21 mouse cellular contexts compared by ENCODE assay signal in the genomic region with DNA sequence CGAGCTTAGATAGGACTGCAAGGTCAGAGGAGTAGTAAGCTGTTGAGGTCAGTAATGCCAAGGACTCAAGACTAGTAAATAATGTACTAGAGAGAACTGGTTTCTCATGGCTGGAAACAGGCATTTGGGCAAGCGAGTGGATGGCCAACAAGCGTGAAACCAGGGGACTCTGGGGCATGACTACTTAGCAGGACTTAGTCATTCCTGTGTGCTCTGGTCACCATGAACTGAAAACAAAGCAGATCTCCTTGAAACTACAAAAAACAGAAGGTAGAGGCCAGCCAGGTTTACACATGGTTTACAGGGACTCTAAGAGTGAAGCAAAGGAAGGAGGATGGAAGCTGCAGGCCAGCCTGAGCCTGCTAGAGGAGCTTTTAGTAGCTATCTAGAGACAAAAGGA.
DNase-seq lines count a peak whose midpoint lies in the region; ATAC-seq and TF ChIP-seq lines count a peak whose summit lies in the region.
"Had no signal": no experiment of that assay in that cellular context is flagged by ENCODE, and none has a peak within 500 bp of the region (broad histone marks: within the 10 kb centered on the region; RNA-seq: fewer than 3 reads in every experiment).

No protein-coding gene starts in this region.

- WGBS in kidney, adult 2 months = 59% methylated on average over 3 of the region's 3 CpGs
- 68% methylated on average over 3 of the region's 3 CpGs for WGBS in kidney, embryonic 15.5 days

- no peaks in the 10 kb centered on the region for H3K9me3 ChIP-seq in kidney, embryonic 15.5 days (replicated peaks)
- H3K9me3 ChIP-seq: G1E had no signal

- ATAC-seq in kidney, embryonic 15.5 days (replicated peaks; ENCODE audit: low FRiP score) = no peak
- peak; percentile 90 for ATAC-seq in Patski
- ATAC-seq: activated CD4-positive, CD25-positive, alpha-beta regulatory T cell, adult 4 months; CD4-positive, CD25-positive, alpha-beta regulatory T cell, adult 4 months had no signal

- CTCF ChIA-PET in Patski (lab: Charles Lee) = interaction anchor here (1.1 to 1.3 kb wide), 2 partner anchors 10 to 301 kb away, joined by 4 to 5 read pairs; no protein-coding TSS in a partner anchor

- DNase-seq in kidney, adult 2 months = peak; percentile 7
- DNase-seq in kidney, adult 9 months = peak; percentile 5
- DNase-seq in kidney, postnatal 25 days = no peak
- no peak for DNase-seq in Patski (ENCODE audit: low read depth, low spot score)
- DNase-seq in adrenal gland, postnatal 36 days = no peak
- DNase-seq: adrenal gland, adult 2 months; adrenal gland, adult 8-10 months; adrenal gland, postnatal 10 days; adrenal gland, postnatal 14 days; adrenal gland, postnatal 25 days; B cell, adult 2 months; cerebellum, adult 11 months; cerebellum, adult 11-12 months; cerebellum, adult 18-20 months; cerebellum, adult 2 months; cerebellum, adult 8-10 months had no signal

- no peak for TF ChIP-seq POLR2A in kidney, adult 2 months (IDR thresholded peaks at IDR 0.05; ENCODE audit: low read depth, low read length)

- H3K36me3 ChIP-seq in kidney, adult 2 months (ENCODE audit: control insufficient read depth, insufficient read depth, low read length) = no peaks in the 10 kb centered on the region; the same call in 1 of the 2 replicates
- no peaks in the 10 kb centered on the region for H3K36me3 ChIP-seq in kidney, embryonic 15.5 days
- H3K36me3 ChIP-seq: G1E had no signal

- no peak for TF ChIP-seq CTCF in kidney, adult 2 months (conservative IDR thresholded peaks at IDR 0.05; ENCODE audit: insufficient read depth, insufficient read length, low read depth, low read length)
- no peak for TF ChIP-seq CTCF in Patski (IDR thresholded peaks at IDR 0.05)

- no peaks in the 10 kb centered on the region for H3K27me3 ChIP-seq in kidney, adult 2 months (replicated peaks; ENCODE audit: control insufficient read depth, insufficient read depth, low read length)
- H3K27me3 ChIP-seq in kidney, embryonic 15.5 days = no peaks in the 10 kb centered on the region
- H3K27me3 ChIP-seq in Patski = no peaks in the 10 kb centered on the region
- H3K27me3 ChIP-seq: CH12.LX had no signal

- no peak overlapping the region for H3K4me2 ChIP-seq in kidney, embryonic 15.5 days

- POLR2A ChIA-PET in Patski (lab: Charles Lee) = interaction anchor here (1.4 kb wide), 1 partner anchor 37 kb away, joined by 4 read pairs; no protein-coding TSS in a partner anchor

- no peak overlapping the region for H3K9ac ChIP-seq in kidney, embryonic 15.5 days

- H3K4me3 ChIP-seq in kidney, adult 2 months (ENCODE audit: insufficient read depth, low read depth, low read length) = no peak overlapping the region
- H3K4me3 ChIP-seq in kidney, embryonic 15.5 days (replicated peaks) = no peak overlapping the region

- no peaks in the 10 kb centered on the region for H3K4me1 ChIP-seq in kidney, adult 2 months (ENCODE audit: control insufficient read depth, insufficient read depth, low read length)
- no peaks in the 10 kb centered on the region for H3K4me1 ChIP-seq in kidney, embryonic 15.5 days

- in situ Hi-C loops in Patski (cut with MboI; ENCODE audit: low pct_unique_long_range_greater_than_20kb) = no loop called here

- H3K27ac ChIP-seq in kidney, adult 2 months (ENCODE audit: insufficient read depth, low read depth, low read length) = no peak overlapping the region
- H3K27ac ChIP-seq in kidney, embryonic 15.5 days = no peak overlapping the region

Comparison
In these comparisons a context has a peak if more than half of its experiments do, and no peak if none do; other contexts are left out.
1. DNase-seq: peak in kidney, adult 2 months (single experiment) and kidney, adult 9 months (single experiment); none in kidney, postnatal 25 days (0 of 2), Patski (single experiment) and adrenal gland, postnatal 36 days (0 of 2).